Mouse (Mus musculus): ENCODE results near the gene Reep3.
"Not testable (repeated sequence)": the region's sequence is repeated elsewhere in the genome, so short reads cannot be mapped to it uniquely, and the experiment has no call there.

The Reep3 gene

GRCm38 (mm10) chr10:67017315-67017714 is 79.4 kb downstream of the Reep3 start:
- no peak for DNase-seq (ENCODE audit: low spot score in 2 of 2)

- DNase-seq (ENCODE audit: low spot score in 2 of 2) = peak in 1 of 2 experiments; percentile 48
Observed at GRCm38 (mm10) chr10:67016615-67017278, 80.0 kb downstream of the Reep3 start.

- no peak for DNase-seq (ENCODE audit: low spot score in 2 of 2)
Observed at GRCm38 (mm10) chr10:67014746-67015145, 82.0 kb downstream of the Reep3 start.

GRCm38 (mm10) chr10:67010521-67010920 is 86.2 kb downstream of the Reep3 start:
- DNase-seq (ENCODE audit: low spot score in 2 of 2) = peak in 1 of 2 experiments; percentile 66

- DNase-seq (ENCODE audit: low spot score in 2 of 2) = no peak
Observed at GRCm38 (mm10) chr10:67004527-67005042, 92.2 kb downstream of the Reep3 start.

- DNase-seq (ENCODE audit: low spot score in 2 of 2) = peak; percentile 41 to 66
Observed at GRCm38 (mm10) chr10:67003743-67004526, 92.8 kb downstream of the Reep3 start.

GRCm38 (mm10) chr10:67003009-67003742 is 93.6 kb downstream of the Reep3 start:
- peak; percentile 44 to 46 for DNase-seq (ENCODE audit: low spot score in 2 of 2)

- DNase-seq (ENCODE audit: low spot score in 2 of 2) = peak; percentile 72 to 80
Observed at GRCm38 (mm10) chr10:67002207-67003008, 94.3 kb downstream of the Reep3 start.

GRCm38 (mm10) chr10:67000958-67001615 is 95.7 kb downstream of the Reep3 start:
- DNase-seq (ENCODE audit: low spot score in 2 of 2) = not testable (repeated sequence)

- no peak for DNase-seq (ENCODE audit: low spot score in 2 of 2)
Observed at GRCm38 (mm10) chr10:67000136-67000535, 96.6 kb downstream of the Reep3 start.

GRCm38 (mm10) chr10:66998770-66999169 is 98.0 kb downstream of the Reep3 start:
- DNase-seq (ENCODE audit: low spot score in 2 of 2) = no peak

- DNase-seq (ENCODE audit: low spot score in 2 of 2) = no peak
Observed at GRCm38 (mm10) chr10:66995181-66995580, 101.6 kb downstream of the Reep3 start.

GRCm38 (mm10) chr10:66994469-66994868 is 102.3 kb downstream of the Reep3 start:
- DNase-seq (ENCODE audit: low spot score in 2 of 2) = no peak

GRCm38 (mm10) chr10:66992591-66992990 is 104.2 kb downstream of the Reep3 start:
- DNase-seq (ENCODE audit: low spot score in 2 of 2) = no peak

GRCm38 (mm10) chr10:66990506-66990905 is 106.2 kb downstream of the Reep3 start:
- no peak for DNase-seq (ENCODE audit: low spot score in 2 of 2)

GRCm38 (mm10) chr10:66983043-66983442 is 113.7 kb downstream of the Reep3 start:
- DNase-seq (ENCODE audit: low spot score in 2 of 2) = no peak

- DNase-seq (ENCODE audit: low spot score in 2 of 2) = no peak
Observed at GRCm38 (mm10) chr10:66978215-66978614, 118.5 kb downstream of the Reep3 start.

- no peak for DNase-seq (ENCODE audit: low spot score in 2 of 2)
Observed at GRCm38 (mm10) chr10:66977093-66977492, 119.7 kb downstream of the Reep3 start.

- no peak for DNase-seq (ENCODE audit: low spot score in 2 of 2)
Observed at GRCm38 (mm10) chr10:66975451-66975850, 121.3 kb downstream of the Reep3 start.

- no peak for DNase-seq (ENCODE audit: low spot score in 2 of 2)
Observed at GRCm38 (mm10) chr10:66974417-66974816, 122.3 kb downstream of the Reep3 start.

- DNase-seq (ENCODE audit: low spot score in 2 of 2) = no peak
Observed at GRCm38 (mm10) chr10:66973866-66974265, 122.9 kb downstream of the Reep3 start.
